Mouse (Mus musculus) forebrain, embryonic 10.5 days (tissue): ENCODE results near the gene Slk. TPM values are rescaled to one million over a fixed set of nuclear protein-coding genes. Genes with fewer than 3 reads are reported as not detected.
A peak's percentile ranks its signal among the peaks of the same experiment; 100 is the strongest.

Experiments used
- DNase-seq: peaks from one replicate; pipeline ENCODE4 v3.0.0-alpha.2; 2017; ENCODE audit warnings: low spot score; ENCODE audit errors: extremely low spot score
- H3K27ac ChIP-seq: fragments of 300-500 bp; sonication (generic); 2 replicates; pipeline ENCODE4 v1.5.1; 2016; ENCODE audit warnings: mild to moderate bottlenecking
- H3K27me3 ChIP-seq: fragments of 300-500 bp; sonication (generic); 2 replicates; pipeline ENCODE4 v1.6.1; 2016; ENCODE audit warnings: mild to moderate bottlenecking; ENCODE audit not compliant: poor library complexity, severe bottlenecking
- H3K36me3 ChIP-seq: fragments of 300-500 bp; sonication (generic); replicated peaks from 2 replicates; pipeline ENCODE4 v1.6.1; 2016; ENCODE audit warnings: mild to moderate bottlenecking, moderate library complexity
- H3K4me1 ChIP-seq: fragments of 300-500 bp; sonication (generic); 2 replicates; pipeline ENCODE4 v1.6.1; 2016
- H3K4me3 ChIP-seq: fragments of 300-500 bp; sonication (generic); 2 replicates; pipeline ENCODE4 v1.5.1; 2016; ENCODE audit warnings: mild to moderate bottlenecking, moderate library complexity
- H3K9me3 ChIP-seq: fragments of 300-500 bp; sonication (generic); 2 replicates; pipeline ENCODE4 v1.6.1; 2016; ENCODE audit warnings: mild to moderate bottlenecking, moderate library complexity
- WGBS: fragments of 180-500 bp; shearing (Covaris S2); methylation state at CpG from one replicate; pipeline ENCODE4 v1.1.7; 2016; 5-methylcytosine and 5-hydroxymethylcytosine counted together
- polyA plus RNA-seq: library from polyadenylated mRNA; unstranded; fragments of >200 nt; fragmentation: Nextera tagmentation; extraction: Ambion mirVana; gene quantifications from 2 replicates; pipeline ENCODE4 v1.2.1, GENCODE M21; 2016

The Slk gene
- polyA plus RNA-seq, 1 experiment from 2014 or later, result 10.3 TPM

GRCm38 (mm10) chr19:47578581-47579224 is 775 bp upstream of the Slk start:
- 13% methylated on average over 13 of the region's 13 CpGs for WGBS
- DNase-seq, result no peak
- H3K27me3 ChIP-seq, result no peaks in the 10 kb centered on the region

GRCm38 (mm10) chr19:47579788-47580631 is 532 bp downstream of the Slk start:
- Histone ChIP-seq H3K36me3 (no peaks in the 10 kb centered on the region), H3K27ac (peak overlapping the region; percentile 95), H3K27me3 (no peaks in the 10 kb centered on the region), H3K4me3 (peak overlapping the region; percentile 79), H3K4me1 (peaks cover 29% of the 10 kb centered on the region), H3K9me3 (no peaks in the 10 kb centered on the region)
- under 1% methylated on average over 95 of the region's 96 CpGs for WGBS
- DNase-seq, result peak; percentile 53

More at GRCm38 (mm10) chr19:47578581-47579224, 775 bp upstream of the Slk start:
- no peaks in the 10 kb centered on the region for H3K36me3 ChIP-seq
- H3K4me3 ChIP-seq, result peak overlapping the region; percentile 79
- H3K4me1 ChIP-seq, result peaks cover 29% of the 10 kb centered on the region
- H3K9me3 ChIP-seq, result no peaks in the 10 kb centered on the region
- peak overlapping the region; percentile 95 for H3K27ac ChIP-seq

DNA sequence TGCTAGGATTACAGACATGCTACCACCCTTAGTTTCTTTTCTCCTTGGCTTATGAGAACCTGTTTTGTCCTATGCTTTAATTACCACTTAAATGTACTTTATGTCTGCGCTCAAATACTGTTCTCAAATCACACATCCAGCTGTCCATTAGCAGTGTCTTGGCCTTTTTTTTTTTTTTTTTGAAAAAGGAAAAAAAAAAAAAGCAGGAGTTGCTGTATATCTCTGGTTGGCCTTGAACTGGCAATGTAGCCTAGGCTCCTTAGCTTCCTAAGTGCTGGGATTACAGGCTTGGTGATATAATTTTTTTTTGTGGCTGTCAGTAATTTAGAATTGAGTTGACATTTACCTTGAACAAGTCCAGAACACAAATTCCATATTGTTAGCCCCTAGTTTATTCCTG is 6.3 kb downstream of the Slk start:
- no peaks in the 10 kb centered on the region for H3K9me3 ChIP-seq
- WGBS, result 93% methylated on average over 1 of the region's 1 CpGs

GRCm38 (mm10) chr19:47587009-47587408 is 7.5 kb downstream of the Slk start:
- no peak for DNase-seq
- H3K4me3 ChIP-seq, result no peak overlapping the region
- no peak overlapping the region for H3K27ac ChIP-seq
- H3K4me1 ChIP-seq, result peaks cover 16% of the 10 kb centered on the region
- 0 out of 2 replicates have a peak, but pooled peaks cover 3% of the 10 kb centered on the region for H3K36me3 ChIP-seq
- no peaks in the 10 kb centered on the region for H3K27me3 ChIP-seq
- 94% methylated on average over 1 of the region's 1 CpGs for WGBS
- no peaks in the 10 kb centered on the region for H3K9me3 ChIP-seq

More for the DNA sequence above, 6.3 kb downstream of the Slk start:
- H3K27me3 ChIP-seq, result no peaks in the 10 kb centered on the region
- peaks cover 28% of the 10 kb centered on the region for H3K4me1 ChIP-seq
- DNase-seq, result no peak
- no peak overlapping the region for H3K27ac ChIP-seq
- no peak overlapping the region for H3K4me3 ChIP-seq
- H3K36me3 ChIP-seq, result 0 out of 2 replicates have a peak, but pooled peaks cover 3% of the 10 kb centered on the region

DNA sequence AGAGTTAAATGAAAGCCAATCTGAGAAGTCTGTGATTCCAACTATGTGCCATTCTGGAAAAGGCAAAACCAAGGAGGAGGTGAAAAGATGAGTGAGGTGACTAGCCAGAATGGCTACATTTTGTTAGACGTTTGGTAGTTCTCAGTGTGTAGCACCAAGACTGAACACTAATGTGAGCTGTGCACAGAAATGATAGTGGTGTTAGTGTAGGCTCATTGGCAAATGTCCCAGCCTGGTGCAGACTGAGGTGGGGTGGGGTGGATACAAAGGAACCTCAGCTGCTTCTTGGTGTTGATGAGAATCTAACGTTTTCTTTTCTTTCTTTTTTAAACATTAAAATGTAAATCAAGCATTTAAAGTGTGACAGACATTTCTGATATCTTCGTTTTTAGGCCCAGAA is 29.0 kb downstream of the Slk start:
- Histone ChIP-seq H3K36me3 (peaks cover 30% of the 10 kb centered on the region), H3K9me3 (no peaks in the 10 kb centered on the region), H3K27ac (no peak overlapping the region), H3K4me1 (no peaks in the 10 kb centered on the region), H3K4me3 (no peak overlapping the region), H3K27me3 (no peaks in the 10 kb centered on the region)
- WGBS, result 75% methylated on average over 3 of the region's 3 CpGs
- DNase-seq, result no peak

DNA sequence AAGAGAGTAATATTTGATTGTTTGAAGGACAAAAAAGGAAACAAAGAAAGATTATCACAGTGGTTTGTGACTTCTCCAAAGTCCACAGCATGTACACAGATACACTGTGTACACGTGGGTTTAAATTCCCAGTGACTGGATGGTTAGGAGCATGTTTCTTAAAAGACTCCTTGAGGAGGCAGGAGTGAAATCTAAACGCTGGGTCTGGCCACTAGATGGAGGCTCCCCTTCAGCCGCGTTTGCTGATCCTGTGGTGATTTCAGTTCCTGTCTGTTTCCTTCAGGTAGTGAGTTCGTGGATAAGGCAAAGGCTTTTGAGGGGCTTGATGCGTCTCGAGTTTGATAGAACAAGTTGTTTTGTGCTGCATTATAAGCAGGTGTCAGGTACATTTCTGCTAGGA is 34.0 kb downstream of the Slk start:
- Histone ChIP-seq H3K9me3 (no peaks in the 10 kb centered on the region), H3K27me3 (no peaks in the 10 kb centered on the region), H3K27ac (no peak overlapping the region), H3K4me3 (no peak overlapping the region), H3K4me1 (no peaks in the 10 kb centered on the region), H3K36me3 (peaks cover 65% of the 10 kb centered on the region)
- no peak for DNase-seq
- WGBS, result 55% methylated on average over 7 of the region's 7 CpGs

GRCm38 (mm10) chr19:47621478-47621877 is 42.0 kb downstream of the Slk start:
- WGBS, result 88% methylated on average over 8 of the region's 8 CpGs
- Histone ChIP-seq H3K27me3 (no peaks in the 10 kb centered on the region), H3K4me3 (no peak overlapping the region), H3K36me3 (peaks cover 93% of the 10 kb centered on the region), H3K4me1 (peaks cover 6% of the 10 kb centered on the region; the same call in 1 of the 2 replicates), H3K9me3 (no peaks in the 10 kb centered on the region), H3K27ac (no peak overlapping the region)
- DNase-seq, result no peak

- Histone ChIP-seq H3K27me3 (no peaks in the 10 kb centered on the region), H3K4me1 (peaks cover 6% of the 10 kb centered on the region; the same call in 1 of the 2 replicates), H3K4me3 (no peak overlapping the region), H3K27ac (no peak overlapping the region), H3K36me3 (peaks cover 75% of the 10 kb centered on the region), H3K9me3 (no peaks in the 10 kb centered on the region)
- no peak for DNase-seq
- 44% methylated on average over 10 of the region's 10 CpGs for WGBS
These were observed 45.6 kb downstream of the Slk start for GRCm38 (mm10) chr19:47624940-47625711.

- peaks cover 63% of the 10 kb centered on the region for H3K36me3 ChIP-seq
- DNase-seq, result no peak
- H3K27me3 ChIP-seq, result no peaks in the 10 kb centered on the region
These were observed 48.0 kb downstream of the Slk start for GRCm38 (mm10) chr19:47627450-47627849.

GRCm38 (mm10) chr19:47629068-47629467 is 49.6 kb downstream of the Slk start:
- WGBS, result 87% methylated on average over 5 of the region's 5 CpGs
- peaks cover 6% of the 10 kb centered on the region; the same call in 1 of the 2 replicates for H3K4me1 ChIP-seq
- no peaks in the 10 kb centered on the region for H3K9me3 ChIP-seq
- H3K27me3 ChIP-seq, result no peaks in the 10 kb centered on the region
- DNase-seq, result no peak
- H3K4me3 ChIP-seq, result no peak overlapping the region
- H3K36me3 ChIP-seq, result peaks cover 49% of the 10 kb centered on the region
- no peak overlapping the region for H3K27ac ChIP-seq

More at GRCm38 (mm10) chr19:47627450-47627849, 48.0 kb downstream of the Slk start:
- peaks cover 6% of the 10 kb centered on the region; the same call in 1 of the 2 replicates for H3K4me1 ChIP-seq
- no peaks in the 10 kb centered on the region for H3K9me3 ChIP-seq
- H3K4me3 ChIP-seq, result no peak overlapping the region
- no peak overlapping the region for H3K27ac ChIP-seq
- WGBS, result 93% methylated on average over 10 of the region's 10 CpGs

- no peaks in the 10 kb centered on the region for H3K9me3 ChIP-seq
- H3K4me1 ChIP-seq, result peaks cover 2% of the 10 kb centered on the region; the same call in 1 of the 2 replicates
- DNase-seq, result no peak
- H3K27me3 ChIP-seq, result no peaks in the 10 kb centered on the region
- 90% methylated on average over 5 of the region's 5 CpGs for WGBS
- H3K4me3 ChIP-seq, result no peak overlapping the region
- H3K36me3 ChIP-seq, result peaks cover 44% of the 10 kb centered on the region
- H3K27ac ChIP-seq, result no peak overlapping the region
These were observed 50.9 kb downstream of the Slk start for GRCm38 (mm10) chr19:47630381-47630780.

GRCm38 (mm10) chr19:47631799-47632198 is 52.3 kb downstream of the Slk start:
- WGBS, result 96% methylated on average over 5 of the region's 5 CpGs
- H3K4me1 ChIP-seq, result no peaks in the 10 kb centered on the region

More at GRCm38 (mm10) chr19:47631799-47632198, 52.3 kb downstream of the Slk start:
- no peak overlapping the region for H3K27ac ChIP-seq
- DNase-seq, result no peak
- peaks cover 42% of the 10 kb centered on the region for H3K36me3 ChIP-seq
- no peaks in the 10 kb centered on the region for H3K27me3 ChIP-seq
- H3K4me3 ChIP-seq, result no peak overlapping the region
- no peaks in the 10 kb centered on the region for H3K9me3 ChIP-seq
